Mouse (Mus musculus) kidney, adult 2 months (tissue): ENCODE measurements at regions not wholly inside any gene's neighbourhood (a gene's known extent, or its start where the extent isn't known, plus 50 kb on each side); places are given as distances from the start of the nearest gene placed in this dataset.

Experiments used
- CTCF ChIP-seq: fragments of 200-500 bp; conservative IDR thresholded peaks from 2 replicates; pipeline ENCODE4 v1.5.1; 2011; ENCODE audit warnings: low read depth, mild to moderate bottlenecking, control low read depth, low read length, moderate library complexity, mixed read lengths; ENCODE audit not compliant: insufficient read depth, insufficient read length
- POLR2A ChIP-seq: fragments of 200-500 bp; IDR thresholded peaks from one replicate; pipeline ENCODE4 v1.6.1; 2011; ENCODE audit warnings: low read depth, low read length, control low read depth

DNA sequence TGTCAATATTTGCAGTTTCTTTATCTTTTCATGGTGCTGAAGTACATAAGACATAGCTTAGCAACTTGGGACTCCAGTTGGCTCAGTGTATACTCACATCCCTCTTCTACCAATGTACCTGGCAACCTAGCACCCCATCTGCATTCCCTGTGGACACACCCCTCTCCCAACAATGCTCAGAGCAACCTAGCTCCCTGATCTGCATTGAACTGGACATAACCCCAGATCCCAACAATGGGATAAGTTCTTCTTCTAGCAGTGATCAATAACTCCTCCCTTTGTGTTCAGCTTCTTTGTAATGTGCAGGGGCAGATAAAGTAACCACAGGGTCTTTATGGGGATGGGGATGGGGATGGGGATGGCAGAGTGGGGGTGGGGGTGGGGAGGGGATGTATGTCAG lies 79.4 kb downstream of the Snrpe start:
- TF ChIP-seq CTCF (no peak), POLR2A (no peak)
